Mouse (Mus musculus) gastrocnemius, postnatal 36 days (tissue): ENCODE results near the gene Lhpp. TPM values are rescaled to one million over a fixed set of nuclear protein-coding genes. Genes with fewer than 3 reads are reported as not detected.

Source experiments
- total RNA-seq, 2 experiments: library from RNA; stranded (reverse); gene quantifications; 2 replicates each; pipeline ENCODE4 v1.2.3; 2021

Lhpp gene
- total RNA-seq, 2 experiments from 2014 or later: 12.9 to 13.2 TPM

Other genes with a start within 250 kb of the Lhpp start
- 100 to 1,000 TPM; 129 to 144 TPM for gene Oat, start 34.2 kb upstream of the Lhpp start, total RNA-seq
- gene Nkx1-2, start 11.0 kb upstream of the Lhpp start, total RNA-seq: not detected
- gene Fam53b, start 203.2 kb downstream of the Lhpp start, total RNA-seq: 10 to 100 TPM; 15.0 to 16.1 TPM
- gene Eef1akmt2, start 242.0 kb downstream of the Lhpp start, total RNA-seq: 1 to 10 TPM; 5.0 to 6.8 TPM
- 10 to 100 TPM; 20.5 to 21.3 TPM for gene Abraxas2, start 248.6 kb downstream of the Lhpp start, total RNA-seq